Mouse (Mus musculus): ENCODE data around the gene 1700019D03Rik. TPM values are rescaled to one million over a fixed set of nuclear protein-coding genes. Genes with fewer than 3 reads are reported as not detected.

Gene 1700019D03Rik
- 7.1 and 7.5 TPM in 2 replicates for polyA plus RNA-seq (2015; fragmentation: Nextera tagmentation; extraction: Ambion mirVana)

DNA sequence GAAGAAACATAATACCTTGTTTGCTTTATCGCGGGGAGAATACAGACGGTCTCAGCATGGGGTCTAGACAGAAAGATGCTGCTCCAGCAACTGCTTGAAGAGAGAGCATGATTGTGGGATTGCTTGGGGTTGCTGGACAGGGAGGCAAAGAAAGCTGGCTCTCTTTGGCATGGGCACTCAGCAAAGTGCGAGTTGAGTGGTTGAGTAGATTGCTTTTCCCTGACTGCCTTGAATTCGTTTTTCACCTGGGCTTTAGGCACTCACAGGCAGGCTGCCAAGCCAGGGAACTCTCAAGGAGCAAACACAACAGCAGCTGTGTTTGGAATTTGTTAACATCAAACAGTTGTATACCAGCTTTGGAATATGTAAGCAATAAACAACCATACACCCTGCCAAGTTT lies at the start of gene 1700019D03Rik:
1700019D03Rik (minus strand) TSS at position 101 of the 400 bp plus-strand sequence.
- Histone ChIP-seq H3K36me3 (no peaks in the 10 kb centered on the region), H3K9ac (no peak within 1 kb of the TSS), H3K27me3 (no peaks in the 10 kb centered on the region), H3K4me3 (replicated peaks) (no peak within 1 kb of the TSS), H3K4me2 (no peak within 1 kb of the TSS), H3K4me1 (replicated peaks) (no peaks in the 10 kb centered on the region), H3K27ac (no peak within 1 kb of the TSS), H3K9me3 (replicated peaks) (no peaks in the 10 kb centered on the region)
- 56% methylated on average over 5 of the region's 5 CpGs for WGBS (ENCODE audit: insufficient replicate concordance)
- ATAC-seq (ENCODE audit: low read depth) (no peak), DNase-seq (no peak)

GRCm38 (mm10) chr1:53063921-53064320 lies 43.9 kb upstream of the 1700019D03Rik start:
- WGBS (ENCODE audit: insufficient replicate concordance): 63% methylated on average over 4 of the region's 4 CpGs
- H3K36me3 ChIP-seq: no peaks in the 10 kb centered on the region
- H3K4me2 ChIP-seq: no peak overlapping the region
- no peaks in the 10 kb centered on the region for H3K9me3 ChIP-seq (replicated peaks)
- H3K9ac ChIP-seq: no peak overlapping the region
- H3K27ac ChIP-seq: no peak overlapping the region
- no peaks in the 10 kb centered on the region for H3K4me1 ChIP-seq (replicated peaks)
- H3K4me3 ChIP-seq (replicated peaks): no peak overlapping the region
- DNase-seq: no peak
- ATAC-seq (ENCODE audit: low read depth): no peak
- no peaks in the 10 kb centered on the region for H3K27me3 ChIP-seq

DNA sequence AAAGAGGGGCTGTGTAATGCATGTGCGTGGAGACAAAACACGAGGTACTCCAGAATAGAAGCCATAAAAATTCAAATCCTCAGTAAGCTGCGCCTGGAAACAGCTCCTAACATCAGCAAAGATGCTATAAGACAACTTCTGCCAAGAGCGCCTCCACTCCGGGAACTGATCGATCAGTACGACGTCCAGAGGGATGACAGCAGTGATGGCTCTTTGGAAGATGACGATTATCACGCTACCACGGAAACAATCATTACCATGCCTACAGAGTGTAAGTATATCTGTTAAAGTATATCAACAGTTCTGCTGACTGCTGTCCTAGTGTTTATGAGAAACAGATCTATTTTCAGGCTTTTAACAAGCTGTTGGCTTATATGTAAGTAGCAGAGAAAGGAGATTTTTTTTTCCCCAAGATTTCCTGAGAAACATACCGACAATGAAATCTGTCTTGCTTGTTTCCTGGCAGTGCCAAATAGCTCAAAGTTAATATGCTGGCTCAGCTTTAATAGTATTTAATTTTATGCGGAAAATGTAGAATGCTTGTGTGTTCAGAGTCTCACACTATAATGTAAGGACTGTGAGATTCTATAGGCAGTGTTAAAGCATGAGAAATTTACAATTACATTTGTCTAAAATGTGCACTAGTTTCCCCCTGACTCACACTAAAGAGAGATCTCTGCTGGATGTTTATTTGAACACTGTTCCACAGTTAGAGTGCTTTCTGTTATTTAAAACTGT lies 42.1 kb upstream of the 1700019D03Rik start:
- Histone ChIP-seq H3K9me3 (replicated peaks) (no peaks in the 10 kb centered on the region), H3K4me1 (replicated peaks) (no peaks in the 10 kb centered on the region), H3K4me3 (replicated peaks) (no peak overlapping the region), H3K27ac (no peak overlapping the region), H3K27me3 (no peaks in the 10 kb centered on the region), H3K4me2 (no peak overlapping the region), H3K9ac (no peak overlapping the region), H3K36me3 (no peaks in the 10 kb centered on the region)
- WGBS (ENCODE audit: insufficient replicate concordance): 68% methylated on average over 13 of the region's 13 CpGs
- ATAC-seq (ENCODE audit: low read depth): no peak
- DNase-seq: no peak

GRCm38 (mm10) chr1:53061340-53061739 lies 41.4 kb upstream of the 1700019D03Rik start, which contains the start of gene Mstn:
TSS of gene Mstn (plus strand) at chr1:53061640.
- no peak for DNase-seq
- H3K4me2 ChIP-seq: no peak within 1 kb of the TSS
- WGBS (ENCODE audit: insufficient replicate concordance): 66% methylated on average over 6 of the region's 6 CpGs

DNA sequence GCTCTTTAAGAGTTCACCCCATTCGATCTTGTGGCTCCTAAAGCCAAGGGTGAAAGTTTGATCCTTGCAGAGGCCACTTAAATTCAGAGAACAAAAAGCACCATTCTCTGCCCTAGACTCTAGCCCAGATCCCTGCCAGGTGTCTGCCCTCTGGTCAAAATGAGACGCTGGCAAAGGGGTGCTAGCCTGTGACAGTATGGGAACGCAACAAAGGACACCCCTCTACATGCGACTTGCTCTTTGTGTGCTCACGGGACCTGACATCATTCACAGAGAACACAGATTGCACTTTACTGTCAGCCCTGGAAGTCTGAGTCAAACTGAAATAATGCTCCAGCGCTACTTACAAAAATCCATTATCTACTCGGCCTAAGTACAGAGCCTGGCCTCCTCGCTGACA lies 40.5 kb upstream of the 1700019D03Rik start:
- ATAC-seq (ENCODE audit: low read depth): no peak
- no peak overlapping the region for H3K4me3 ChIP-seq (replicated peaks)
- H3K9me3 ChIP-seq (replicated peaks): no peaks in the 10 kb centered on the region
- no peaks in the 10 kb centered on the region for H3K36me3 ChIP-seq
- no peak overlapping the region for H3K4me2 ChIP-seq
- no peak overlapping the region for H3K27ac ChIP-seq
- WGBS (ENCODE audit: insufficient replicate concordance): 68% methylated on average over 8 of the region's 8 CpGs
- H3K27me3 ChIP-seq: no peaks in the 10 kb centered on the region
- no peak overlapping the region for H3K9ac ChIP-seq
- no peaks in the 10 kb centered on the region for H3K4me1 ChIP-seq (replicated peaks)
- no peak for DNase-seq

More at GRCm38 (mm10) chr1:53061340-53061739, 41.4 kb upstream of the 1700019D03Rik start, which contains the start of gene Mstn:
- H3K9me3 ChIP-seq (replicated peaks): no peaks in the 10 kb centered on the region
- H3K4me1 ChIP-seq (replicated peaks): no peaks in the 10 kb centered on the region
- no peaks in the 10 kb centered on the region for H3K36me3 ChIP-seq
- no peak within 1 kb of the TSS for H3K9ac ChIP-seq
- H3K27ac ChIP-seq: no peak within 1 kb of the TSS
- no peak within 1 kb of the TSS for H3K4me3 ChIP-seq (replicated peaks)
- H3K27me3 ChIP-seq: no peaks in the 10 kb centered on the region
- ATAC-seq (ENCODE audit: low read depth): no peak

- no peaks in the 10 kb centered on the region for H3K9me3 ChIP-seq (replicated peaks)
- no peaks in the 10 kb centered on the region for H3K4me1 ChIP-seq (replicated peaks)
- H3K36me3 ChIP-seq: no peaks in the 10 kb centered on the region
- H3K9ac ChIP-seq: no peak overlapping the region
- no peak overlapping the region for H3K4me3 ChIP-seq (replicated peaks)
- 63% methylated on average over 5 of the region's 5 CpGs for WGBS (ENCODE audit: insufficient replicate concordance)
- no peak for DNase-seq
- no peaks in the 10 kb centered on the region for H3K27me3 ChIP-seq
- peak; percentile 72 for ATAC-seq (ENCODE audit: low read depth)
- no peak overlapping the region; the same call in 1 of the 2 replicates for H3K27ac ChIP-seq
- H3K4me2 ChIP-seq: no peak overlapping the region
Observed at GRCm38 (mm10) chr1:53059106-53059505, 39.1 kb upstream of the 1700019D03Rik start.

- H3K4me1 ChIP-seq (replicated peaks): no peaks in the 10 kb centered on the region
- DNase-seq (no peak), ATAC-seq (ENCODE audit: low read depth) (no peak)
- WGBS (ENCODE audit: insufficient replicate concordance): 39% methylated on average over 9 of the region's 9 CpGs
- H3K4me3 ChIP-seq (replicated peaks): no peak overlapping the region
- no peak overlapping the region for H3K9ac ChIP-seq
- H3K4me2 ChIP-seq: no peak overlapping the region
- H3K27me3 ChIP-seq: no peaks in the 10 kb centered on the region
- H3K27ac ChIP-seq: no peak overlapping the region
- no peaks in the 10 kb centered on the region for H3K36me3 ChIP-seq
- H3K9me3 ChIP-seq (replicated peaks): no peaks in the 10 kb centered on the region
Observed at GRCm38 (mm10) chr1:53053087-53054022, 33.4 kb upstream of the 1700019D03Rik start.

- Histone ChIP-seq H3K9me3 (replicated peaks) (no peaks in the 10 kb centered on the region), H3K27ac (no peak overlapping the region), H3K4me3 (replicated peaks) (no peak overlapping the region), H3K4me1 (replicated peaks) (no peaks in the 10 kb centered on the region), H3K27me3 (no peaks in the 10 kb centered on the region), H3K4me2 (no peak overlapping the region), H3K9ac (no peak overlapping the region), H3K36me3 (no peaks in the 10 kb centered on the region)
- WGBS (ENCODE audit: insufficient replicate concordance): 59% methylated on average over 8 of the region's 8 CpGs
- DNase-seq (no peak), ATAC-seq (ENCODE audit: low read depth) (no peak)
Observed at GRCm38 (mm10) chr1:53049763-53050427, 29.9 kb upstream of the 1700019D03Rik start.

DNA sequence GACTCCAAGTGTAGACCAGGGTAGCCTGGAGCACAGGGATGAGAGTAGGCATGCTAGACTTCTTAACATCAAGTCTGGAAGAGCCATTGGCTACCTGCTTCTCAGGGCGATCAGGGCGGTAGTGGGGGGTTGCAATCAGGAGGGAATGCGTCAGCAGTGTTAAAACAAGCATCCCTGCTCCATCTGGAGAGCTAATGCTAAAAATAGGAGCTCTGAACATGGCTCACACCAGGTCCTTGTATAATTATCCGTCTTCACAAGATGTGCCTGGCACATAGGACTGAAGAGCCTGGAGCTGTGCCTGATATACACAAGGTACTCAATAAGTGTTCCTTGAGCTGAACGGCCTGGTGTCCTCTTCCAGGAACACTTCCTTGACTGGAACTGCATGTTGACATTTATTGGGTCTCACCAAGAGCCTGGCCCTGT lies 17.5 kb upstream of the 1700019D03Rik start:
- 72% methylated on average over 5 of the region's 5 CpGs for WGBS (ENCODE audit: insufficient replicate concordance)
- no peak overlapping the region for H3K9ac ChIP-seq
- no peak for ATAC-seq (ENCODE audit: low read depth)
- H3K4me3 ChIP-seq (replicated peaks): no peak overlapping the region
- no peaks in the 10 kb centered on the region for H3K27me3 ChIP-seq
- H3K27ac ChIP-seq: no peak overlapping the region
- H3K9me3 ChIP-seq (replicated peaks): no peaks in the 10 kb centered on the region
- H3K4me2 ChIP-seq: no peak overlapping the region
- H3K36me3 ChIP-seq: no peaks in the 10 kb centered on the region
- H3K4me1 ChIP-seq (replicated peaks): no peaks in the 10 kb centered on the region
- DNase-seq: no peak

GRCm38 (mm10) chr1:53032550-53032949 lies 12.6 kb upstream of the 1700019D03Rik start:
- Histone ChIP-seq H3K27me3 (no peaks in the 10 kb centered on the region), H3K9ac (no peak overlapping the region), H3K4me2 (no peak overlapping the region), H3K36me3 (no peaks in the 10 kb centered on the region), H3K4me3 (replicated peaks) (no peak overlapping the region), H3K4me1 (replicated peaks) (no peaks in the 10 kb centered on the region), H3K27ac (no peak overlapping the region), H3K9me3 (replicated peaks) (no peaks in the 10 kb centered on the region)
- ATAC-seq (ENCODE audit: low read depth) (no peak), DNase-seq (no peak)

Measured in liver, embryonic 13.5 days (tissue).